Mouse (Mus musculus): ENCODE data around the gene Syne4. TPM values are rescaled to one million over a fixed set of nuclear protein-coding genes. Genes with fewer than 3 reads are reported as not detected.

Gene Syne4
- polyA plus RNA-seq, 1 experiment from 2014 or later: 72.9 TPM

- Histone ChIP-seq H3K27me3 (ENCODE audit: control insufficient read depth, insufficient read depth, low read length) (no peaks in the 10 kb centered on the region), H3K4me1 (ENCODE audit: control insufficient read depth, insufficient read depth, low read length) (peaks cover 13% of the 10 kb centered on the region), H3K9me3 (ENCODE audit: control insufficient read depth, low read length) (peaks cover 3% of the 10 kb centered on the region; the same call in 1 of the 2 replicates), H3K36me3 (ENCODE audit: control insufficient read depth, insufficient read depth, low read length) (no peaks in the 10 kb centered on the region), H3K27ac (ENCODE audit: low read depth, low read length) (peak within 1 kb of the TSS; percentile 84), H3K4me2 (replicated peaks; ENCODE audit: low read depth, low read length) (peak within 1 kb of the TSS; percentile 79), H3K4me3 (ENCODE audit: low read length) (peak within 1 kb of the TSS; percentile 82), H3K9ac (ENCODE audit: low read depth, low read length) (peak within 1 kb of the TSS; percentile 78)
- peak; percentile 65 for ATAC-seq (ENCODE audit: low FRiP score, low TSS enrichment)
- under 1% methylated on average over 63 of the region's 63 CpGs for WGBS
Measured at GRCm38 (mm10) chr7:30321539-30322284, 7.1 kb downstream of the Syne4 start, which contains the start of gene E130208F15Rik. Gene E130208F15Rik, plus strand, starts transcription at chr7:30321740.

- peak overlapping the region; percentile 79 for H3K4me2 ChIP-seq (replicated peaks; ENCODE audit: low read depth, low read length)
- H3K4me3 ChIP-seq (ENCODE audit: low read length): peak overlapping the region; percentile 82
- WGBS: under 1% methylated on average over 20 of the region's 20 CpGs
- peaks cover 16% of the 10 kb centered on the region for H3K4me1 ChIP-seq (ENCODE audit: control insufficient read depth, insufficient read depth, low read length)
- H3K27me3 ChIP-seq (ENCODE audit: control insufficient read depth, insufficient read depth, low read length): no peaks in the 10 kb centered on the region
- peaks cover 3% of the 10 kb centered on the region; the same call in 1 of the 2 replicates for H3K9me3 ChIP-seq (ENCODE audit: control insufficient read depth, low read length)
- H3K9ac ChIP-seq (ENCODE audit: low read depth, low read length): peak overlapping the region; percentile 78
- H3K36me3 ChIP-seq (ENCODE audit: control insufficient read depth, insufficient read depth, low read length): no peaks in the 10 kb centered on the region
- ATAC-seq (ENCODE audit: low FRiP score, low TSS enrichment): peak; percentile 98
- H3K27ac ChIP-seq (ENCODE audit: low read depth, low read length): peak overlapping the region; percentile 84
Measured at GRCm38 (mm10) chr7:30322285-30322667, 7.7 kb downstream of the Syne4 start.

GRCm38 (mm10) chr7:30322865-30323264, 8.3 kb downstream of the Syne4 start:
- H3K27me3 ChIP-seq (ENCODE audit: control insufficient read depth, insufficient read depth, low read length): no peaks in the 10 kb centered on the region
- H3K4me2 ChIP-seq (replicated peaks; ENCODE audit: low read depth, low read length): peak overlapping the region; percentile 48
- H3K4me1 ChIP-seq (ENCODE audit: control insufficient read depth, insufficient read depth, low read length): peaks cover 19% of the 10 kb centered on the region
- peak overlapping the region; percentile 82 for H3K4me3 ChIP-seq (ENCODE audit: low read length)
- 40% methylated on average over 6 of the region's 6 CpGs for WGBS
- peaks cover 3% of the 10 kb centered on the region; the same call in 1 of the 2 replicates for H3K9me3 ChIP-seq (ENCODE audit: control insufficient read depth, low read length)
- peak overlapping the region; percentile 81 for H3K27ac ChIP-seq (ENCODE audit: low read depth, low read length)
- peak overlapping the region; percentile 43; the same call in 1 of the 2 replicates for H3K9ac ChIP-seq (ENCODE audit: low read depth, low read length)
- no peaks in the 10 kb centered on the region for H3K36me3 ChIP-seq (ENCODE audit: control insufficient read depth, insufficient read depth, low read length)
- ATAC-seq (ENCODE audit: low FRiP score, low TSS enrichment): no peak

GRCm38 (mm10) chr7:30323795-30324194, 9.2 kb downstream of the Syne4 start, which contains the start of gene Sdhaf1:
Gene Sdhaf1, minus strand, starts transcription at chr7:30323895.
- peaks cover 19% of the 10 kb centered on the region for H3K4me1 ChIP-seq (ENCODE audit: control insufficient read depth, insufficient read depth, low read length)
- H3K9me3 ChIP-seq (ENCODE audit: control insufficient read depth, low read length): peaks cover 3% of the 10 kb centered on the region; the same call in 1 of the 2 replicates
- 78% methylated on average over 3 of the region's 3 CpGs for WGBS
- H3K4me2 ChIP-seq (replicated peaks; ENCODE audit: low read depth, low read length): peak within 1 kb of the TSS; percentile 48
- no peaks in the 10 kb centered on the region for H3K27me3 ChIP-seq (ENCODE audit: control insufficient read depth, insufficient read depth, low read length)
- ATAC-seq (ENCODE audit: low FRiP score, low TSS enrichment): no peak
- no peaks in the 10 kb centered on the region for H3K36me3 ChIP-seq (ENCODE audit: control insufficient read depth, insufficient read depth, low read length)
- peak within 1 kb of the TSS; percentile 82 for H3K4me3 ChIP-seq (ENCODE audit: low read length)
- H3K27ac ChIP-seq (ENCODE audit: low read depth, low read length): peak within 1 kb of the TSS; percentile 81
- peak within 1 kb of the TSS; percentile 43; the same call in 1 of the 2 replicates for H3K9ac ChIP-seq (ENCODE audit: low read depth, low read length)

GRCm38 (mm10) chr7:30324300-30324944, 9.8 kb downstream of the Syne4 start:
- H3K4me3 ChIP-seq (ENCODE audit: low read length): no peak overlapping the region
- no peak overlapping the region for H3K4me2 ChIP-seq (replicated peaks; ENCODE audit: low read depth, low read length)
- H3K4me1 ChIP-seq (ENCODE audit: control insufficient read depth, insufficient read depth, low read length): peaks cover 19% of the 10 kb centered on the region
- no peak overlapping the region for H3K9ac ChIP-seq (ENCODE audit: low read depth, low read length)
- WGBS: 89% methylated on average over 5 of the region's 5 CpGs
- no peaks in the 10 kb centered on the region for H3K27me3 ChIP-seq (ENCODE audit: control insufficient read depth, insufficient read depth, low read length)
- no peaks in the 10 kb centered on the region for H3K36me3 ChIP-seq (ENCODE audit: control insufficient read depth, insufficient read depth, low read length)
- ATAC-seq (ENCODE audit: low FRiP score, low TSS enrichment): no peak
- H3K9me3 ChIP-seq (ENCODE audit: control insufficient read depth, low read length): peaks cover 3% of the 10 kb centered on the region; the same call in 1 of the 2 replicates
- H3K27ac ChIP-seq (ENCODE audit: low read depth, low read length): no peak overlapping the region

GRCm38 (mm10) chr7:30325364-30325763, 10.8 kb downstream of the Syne4 start:
- H3K4me2 ChIP-seq (replicated peaks; ENCODE audit: low read depth, low read length): no peak overlapping the region
- H3K9ac ChIP-seq (ENCODE audit: low read depth, low read length): no peak overlapping the region
- peaks cover 19% of the 10 kb centered on the region for H3K4me1 ChIP-seq (ENCODE audit: control insufficient read depth, insufficient read depth, low read length)
- ATAC-seq (ENCODE audit: low FRiP score, low TSS enrichment): no peak
- 44% methylated on average over 2 of the region's 2 CpGs for WGBS
- peaks cover 3% of the 10 kb centered on the region; the same call in 1 of the 2 replicates for H3K9me3 ChIP-seq (ENCODE audit: control insufficient read depth, low read length)
- H3K27ac ChIP-seq (ENCODE audit: low read depth, low read length): no peak overlapping the region
- H3K27me3 ChIP-seq (ENCODE audit: control insufficient read depth, insufficient read depth, low read length): no peaks in the 10 kb centered on the region
- no peaks in the 10 kb centered on the region for H3K36me3 ChIP-seq (ENCODE audit: control insufficient read depth, insufficient read depth, low read length)
- no peak overlapping the region for H3K4me3 ChIP-seq (ENCODE audit: low read length)

GRCm38 (mm10) chr7:30326427-30326826, 11.8 kb downstream of the Syne4 start:
- H3K27ac ChIP-seq (ENCODE audit: low read depth, low read length): no peak overlapping the region
- H3K4me1 ChIP-seq (ENCODE audit: control insufficient read depth, insufficient read depth, low read length): peaks cover 12% of the 10 kb centered on the region
- H3K36me3 ChIP-seq (ENCODE audit: control insufficient read depth, insufficient read depth, low read length): no peaks in the 10 kb centered on the region
- no peak overlapping the region for H3K4me3 ChIP-seq (ENCODE audit: low read length)
- no peaks in the 10 kb centered on the region for H3K27me3 ChIP-seq (ENCODE audit: control insufficient read depth, insufficient read depth, low read length)
- no peak for ATAC-seq (ENCODE audit: low FRiP score, low TSS enrichment)
- H3K9ac ChIP-seq (ENCODE audit: low read depth, low read length): no peak overlapping the region
- H3K4me2 ChIP-seq (replicated peaks; ENCODE audit: low read depth, low read length): no peak overlapping the region
- H3K9me3 ChIP-seq (ENCODE audit: control insufficient read depth, low read length): peaks cover 3% of the 10 kb centered on the region; the same call in 1 of the 2 replicates

GRCm38 (mm10) chr7:30327140-30327539, 12.5 kb downstream of the Syne4 start:
- no peaks in the 10 kb centered on the region for H3K27me3 ChIP-seq (ENCODE audit: control insufficient read depth, insufficient read depth, low read length)
- peak; percentile 43 for ATAC-seq (ENCODE audit: low FRiP score, low TSS enrichment)
- H3K4me1 ChIP-seq (ENCODE audit: control insufficient read depth, insufficient read depth, low read length): peaks cover 11% of the 10 kb centered on the region; the same call in 1 of the 2 replicates
- H3K4me2 ChIP-seq (replicated peaks; ENCODE audit: low read depth, low read length): no peak overlapping the region
- 32% methylated on average over 15 of the region's 15 CpGs for WGBS
- no peaks in the 10 kb centered on the region for H3K36me3 ChIP-seq (ENCODE audit: control insufficient read depth, insufficient read depth, low read length)
- H3K9ac ChIP-seq (ENCODE audit: low read depth, low read length): no peak overlapping the region
- no peak overlapping the region for H3K4me3 ChIP-seq (ENCODE audit: low read length)
- H3K9me3 ChIP-seq (ENCODE audit: control insufficient read depth, low read length): peaks cover 3% of the 10 kb centered on the region; the same call in 1 of the 2 replicates
- 0 out of 2 replicates have a peak overlapping the region, but pooled peaks have one; percentile 17 for H3K27ac ChIP-seq (ENCODE audit: low read depth, low read length)

Data from kidney, embryonic 14.5 days (tissue).